Mouse (Mus musculus) testis, adult 2 months (tissue): ENCODE measurements around the gene Kifc5b.
"Not testable (repeated sequence)": the region's sequence is repeated elsewhere in the genome, so short reads cannot be mapped to it uniquely, and the experiment has no call there.

Experiments
- CTCF ChIP-seq: fragments of 200-500 bp; IDR thresholded peaks from 2 replicates; pipeline ENCODE4 v1.5.1; 2012; ENCODE audit warnings: low read depth, mild to moderate bottlenecking, inconsistent platforms, low read length, moderate library complexity; ENCODE audit not compliant: control insufficient read depth, insufficient read depth, insufficient replicate concordance
- POLR2A ChIP-seq: fragments of 200-500 bp; IDR thresholded peaks from 2 replicates; pipeline ENCODE4 v1.6.1; 2012; ENCODE audit warnings: low read depth, mild to moderate bottlenecking, inconsistent platforms, low read length, moderate library complexity; ENCODE audit not compliant: control insufficient read depth

DNA sequence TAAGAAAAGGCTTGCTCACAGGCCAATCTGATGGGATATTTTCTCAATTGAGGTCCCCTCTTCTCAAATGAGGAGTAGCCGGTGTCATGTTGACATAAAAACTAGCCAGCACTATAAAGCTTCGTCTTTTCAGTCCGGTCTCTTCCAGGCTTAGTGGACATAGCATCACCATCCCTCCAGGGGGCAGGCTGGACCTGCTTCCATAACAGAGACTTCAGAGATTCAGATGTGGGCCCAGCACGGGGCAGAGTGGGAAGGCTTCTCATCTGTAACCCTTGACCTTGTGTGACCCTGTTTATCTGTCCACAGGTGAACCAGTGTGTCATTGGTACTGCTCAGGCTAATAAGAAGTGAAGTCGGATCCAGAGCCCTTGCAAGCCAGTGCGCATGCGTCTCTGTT is 14.9 kb downstream of the Kifc5b start:
- TF ChIP-seq CTCF = peak; percentile 23; the same call in 1 of the 2 replicates
- not testable (repeated sequence) for TF ChIP-seq POLR2A
